Mouse (Mus musculus) liver, embryonic 16.5 days (tissue): Measurements from ENCODE around the gene Rufy3. TPM values are rescaled to one million over a fixed set of nuclear protein-coding genes. Genes with fewer than 3 reads are reported as not detected.
"Not testable (repeated sequence)": the region's sequence is repeated elsewhere in the genome, so short reads cannot be mapped to it uniquely, and the experiment has no call there.

Experiments
- ATAC-seq: fragments of 200-750 bp; cut with Nextera tagmentation; 2 replicates; pipeline ENCODE4 v1.8.0; 2017; ENCODE audit warnings: low read depth, mild to moderate bottlenecking, moderate number of reproducible peaks, moderate library complexity
- H3K27ac ChIP-seq: fragments of 300-500 bp; sonication (generic); 2 replicates; pipeline ENCODE4 v1.5.1; 2014; ENCODE audit warnings: mild to moderate bottlenecking, low read length
- H3K27me3 ChIP-seq: fragments of 300-500 bp; sonication (generic); 2 replicates; pipeline ENCODE4 v1.6.1; 2014; ENCODE audit warnings: low read depth, low read length, mixed read lengths; ENCODE audit not compliant: control insufficient read depth, insufficient read depth
- H3K36me3 ChIP-seq: fragments of 300-500 bp; sonication (generic); 2 replicates; pipeline ENCODE4 v1.6.1; 2014; ENCODE audit warnings: mild to moderate bottlenecking; ENCODE audit not compliant: control insufficient read depth, insufficient read depth
- H3K4me1 ChIP-seq: fragments of 300-500 bp; sonication (generic); 2 replicates; pipeline ENCODE4 v1.6.1; 2014; ENCODE audit warnings: low read depth, low read length, mixed read lengths; ENCODE audit not compliant: control insufficient read depth
- H3K4me2 ChIP-seq: fragments of 300-500 bp; sonication (generic); 2 replicates; pipeline ENCODE4 v1.6.1; 2014; ENCODE audit warnings: low read depth, low read length, mixed read lengths
- H3K4me3 ChIP-seq: fragments of 300-500 bp; sonication (generic); 2 replicates; pipeline ENCODE4 v1.5.1; 2014; ENCODE audit warnings: low read depth, mild to moderate bottlenecking, low read length
- H3K9ac ChIP-seq: fragments of 300-500 bp; sonication (generic); 2 replicates; pipeline ENCODE4 v1.6.1; 2014; ENCODE audit warnings: low read depth, low read length
- H3K9me3 ChIP-seq: fragments of 300-500 bp; sonication (generic); replicated peaks from 2 replicates; pipeline ENCODE4 v1.6.1; 2016; ENCODE audit warnings: low read length; ENCODE audit not compliant: control insufficient read depth
- WGBS: fragments of 180-500 bp; shearing (Covaris S2); extraction: QIAGEN DNeasy Blood & Tissue Kit; methylation state at CpG from one replicate; pipeline ENCODE4 v1.1.7; 2014; ENCODE audit not compliant: insufficient replicate concordance; 5-methylcytosine and 5-hydroxymethylcytosine counted together
- polyA plus RNA-seq: library from polyadenylated mRNA; unstranded; fragments of >200 nt; fragmentation: Nextera tagmentation; extraction: Ambion mirVana; gene quantifications from 2 replicates; pipeline ENCODE4 v1.2.1, GENCODE M21; 2015

Gene Rufy3
- 4.7 and 5.1 TPM in 2 replicates for polyA plus RNA-seq

DNA sequence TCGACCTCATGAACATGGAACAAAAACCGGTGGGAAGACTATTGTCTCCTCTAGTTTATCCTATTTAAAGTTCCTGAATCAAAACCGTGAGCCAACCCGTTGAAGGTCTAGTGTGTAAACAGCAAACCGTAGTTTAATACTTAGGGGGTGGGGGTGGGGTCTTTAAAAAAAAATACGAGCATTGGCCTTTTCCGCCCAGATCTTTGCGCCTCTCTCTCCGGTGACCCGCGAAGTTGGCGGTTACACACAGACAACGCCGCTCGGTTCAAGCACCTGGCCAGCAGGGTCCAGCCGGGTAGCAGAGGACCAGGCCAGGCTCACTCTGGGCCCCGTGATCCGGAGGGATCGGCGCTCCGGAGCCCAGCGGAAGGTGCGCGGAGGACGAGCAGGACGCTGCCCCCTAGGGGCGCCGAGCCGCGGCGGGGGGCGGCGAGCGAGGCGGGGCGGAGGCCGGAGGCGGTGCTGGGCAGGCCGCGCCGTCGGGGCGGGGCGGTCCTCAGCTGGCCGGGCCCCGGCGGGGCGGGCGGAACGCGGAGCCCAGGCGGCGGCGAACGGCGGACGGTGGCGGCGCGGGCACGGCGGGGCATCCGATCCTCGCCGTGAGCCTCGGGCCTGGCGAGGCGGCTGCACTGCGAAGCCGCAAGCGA lies at the start of gene Rufy3:
TSS of gene Rufy3 (plus strand) at position 540 of the 647 bp plus-strand sequence.
- H3K9ac ChIP-seq = peak within 1 kb of the TSS; percentile 69
- no peaks in the 10 kb centered on the region for H3K36me3 ChIP-seq
- H3K9me3 ChIP-seq = no peaks in the 10 kb centered on the region
- H3K4me2 ChIP-seq = peak within 1 kb of the TSS; percentile 93
- H3K4me1 ChIP-seq = peaks cover 11% of the 10 kb centered on the region
- peak; percentile 93 for ATAC-seq
- H3K27me3 ChIP-seq = peaks cover 7% of the 10 kb centered on the region
- under 1% methylated on average over 60 of the region's 71 CpGs for WGBS
- peak within 1 kb of the TSS; percentile 85 for H3K27ac ChIP-seq
- H3K4me3 ChIP-seq = peak within 1 kb of the TSS; percentile 73

- Histone ChIP-seq H3K4me1 (no peaks in the 10 kb centered on the region), H3K4me3 (no peak overlapping the region), H3K27ac (no peak overlapping the region), H3K36me3 (no peaks in the 10 kb centered on the region), H3K27me3 (no peaks in the 10 kb centered on the region), H3K9me3 (no peaks in the 10 kb centered on the region), H3K4me2 (no peak overlapping the region), H3K9ac (no peak overlapping the region)
- 5% methylated on average over 2 of the region's 2 CpGs for WGBS
- no peak for ATAC-seq
Measured at GRCm38 (mm10) chr5:88519232-88519631, 45.6 kb upstream of the Rufy3 start.

DNA sequence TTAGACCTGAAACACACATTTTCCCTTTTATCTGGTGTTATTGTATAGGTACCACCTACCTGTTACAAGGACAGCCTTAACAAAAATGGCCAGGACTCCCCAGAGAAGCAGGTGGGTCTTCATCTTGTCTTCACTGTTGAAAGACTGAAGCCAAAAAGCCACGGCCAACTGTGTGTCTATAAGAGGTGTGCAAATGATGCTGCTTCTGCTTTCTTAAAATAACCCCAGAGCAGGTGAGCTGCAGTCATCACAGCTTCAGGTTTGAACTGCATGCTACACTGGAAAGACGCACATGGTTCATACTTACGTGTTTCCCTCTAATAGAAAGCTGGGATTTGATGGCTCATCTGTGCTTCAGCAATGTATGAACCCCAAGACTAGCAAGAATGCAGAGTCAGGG lies 37.2 kb upstream of the Rufy3 start, which contains the start of gene Jchain:
TSS of gene Jchain (minus strand) at position 235 of the 400 bp plus-strand sequence.
- H3K9me3 ChIP-seq = no peaks in the 10 kb centered on the region
- no peak within 1 kb of the TSS for H3K9ac ChIP-seq
- no peaks in the 10 kb centered on the region for H3K27me3 ChIP-seq
- H3K27ac ChIP-seq = no peak within 1 kb of the TSS
- no peak within 1 kb of the TSS for H3K4me3 ChIP-seq
- H3K4me1 ChIP-seq = no peaks in the 10 kb centered on the region
- no peak for ATAC-seq
- no peaks in the 10 kb centered on the region for H3K36me3 ChIP-seq
- no peak within 1 kb of the TSS for H3K4me2 ChIP-seq
- WGBS = 63% methylated on average over 3 of the region's 3 CpGs

DNA sequence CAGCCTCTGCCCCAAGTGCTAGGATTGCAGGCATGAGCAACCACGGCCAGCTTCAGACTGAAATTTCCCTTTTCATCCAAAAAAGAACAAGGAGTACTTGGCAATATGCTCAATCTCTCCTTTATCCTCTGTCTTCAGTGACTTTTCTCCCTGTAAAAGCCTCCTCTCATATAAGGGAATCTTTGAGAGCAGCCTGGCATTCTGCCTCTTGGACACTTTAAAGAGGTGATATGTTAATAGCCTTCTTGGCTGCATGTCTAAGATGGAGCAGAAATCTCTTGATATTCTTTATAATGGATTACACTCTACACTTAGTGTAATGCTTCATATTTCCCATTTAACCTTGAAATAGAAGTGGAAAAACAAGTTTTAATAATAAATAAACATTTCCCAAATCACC lies 33.9 kb upstream of the Rufy3 start:
- no peaks in the 10 kb centered on the region for H3K9me3 ChIP-seq
- no peaks in the 10 kb centered on the region for H3K27me3 ChIP-seq
- no peaks in the 10 kb centered on the region for H3K4me1 ChIP-seq
- ATAC-seq = no peak
- H3K36me3 ChIP-seq = no peaks in the 10 kb centered on the region
- H3K4me3 ChIP-seq = no peak overlapping the region
- no peak overlapping the region for H3K9ac ChIP-seq
- H3K27ac ChIP-seq = no peak overlapping the region
- no peak overlapping the region for H3K4me2 ChIP-seq
- WGBS = 22% methylated on average over 1 of the region's 1 CpGs

GRCm38 (mm10) chr5:88534697-88535096 lies 30.1 kb upstream of the Rufy3 start:
- H3K4me3 ChIP-seq = no peak overlapping the region
- no peak for ATAC-seq
- no peak overlapping the region for H3K9ac ChIP-seq
- no peaks in the 10 kb centered on the region for H3K4me1 ChIP-seq
- H3K4me2 ChIP-seq = no peak overlapping the region
- no peak overlapping the region for H3K27ac ChIP-seq
- no peaks in the 10 kb centered on the region for H3K27me3 ChIP-seq
- WGBS = 52% methylated on average over 3 of the region's 3 CpGs
- H3K36me3 ChIP-seq = no peaks in the 10 kb centered on the region
- H3K9me3 ChIP-seq = no peaks in the 10 kb centered on the region

GRCm38 (mm10) chr5:88540845-88541244 lies 24.0 kb upstream of the Rufy3 start:
- H3K4me3 ChIP-seq = no peak overlapping the region
- no peak for ATAC-seq
- H3K27ac ChIP-seq = no peak overlapping the region

DNA sequence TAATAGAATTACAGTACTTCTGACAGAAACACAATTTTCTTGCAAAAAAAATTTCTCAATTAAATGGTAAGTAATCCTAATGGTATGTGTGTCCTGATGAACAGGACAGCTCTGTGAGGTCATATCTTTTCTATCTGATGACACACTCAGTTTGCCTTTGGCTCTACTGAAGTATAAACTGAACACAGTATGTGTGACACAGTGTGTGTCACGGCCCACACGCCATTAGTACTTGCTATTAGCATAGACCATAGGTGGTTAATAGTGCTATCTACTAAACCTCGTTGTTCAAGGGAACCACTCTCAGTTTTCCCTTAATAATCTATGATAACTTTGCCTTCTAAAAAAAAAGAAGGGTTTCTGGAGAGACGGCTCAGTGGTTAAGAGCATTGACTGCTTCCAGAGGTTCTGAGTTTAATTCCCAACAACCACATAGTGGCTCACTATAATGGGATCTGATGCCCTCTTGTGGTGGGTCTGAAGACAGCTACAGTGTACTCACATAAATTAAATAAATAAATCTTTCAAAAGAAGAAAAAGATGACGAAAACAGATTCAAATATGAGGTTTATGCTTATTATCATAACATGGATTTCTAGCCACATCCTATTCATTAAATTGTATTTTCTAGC lies 22.1 kb upstream of the Rufy3 start:
- 54% methylated on average over 5 of the region's 5 CpGs for WGBS
- H3K9ac ChIP-seq = no peak overlapping the region
- ATAC-seq = no peak

More at GRCm38 (mm10) chr5:88540845-88541244, 24.0 kb upstream of the Rufy3 start:
- no peaks in the 10 kb centered on the region for H3K36me3 ChIP-seq
- no peak overlapping the region for H3K4me2 ChIP-seq
- H3K27me3 ChIP-seq = no peaks in the 10 kb centered on the region
- H3K9ac ChIP-seq = no peak overlapping the region
- H3K9me3 ChIP-seq = no peaks in the 10 kb centered on the region
- no peaks in the 10 kb centered on the region for H3K4me1 ChIP-seq

DNA sequence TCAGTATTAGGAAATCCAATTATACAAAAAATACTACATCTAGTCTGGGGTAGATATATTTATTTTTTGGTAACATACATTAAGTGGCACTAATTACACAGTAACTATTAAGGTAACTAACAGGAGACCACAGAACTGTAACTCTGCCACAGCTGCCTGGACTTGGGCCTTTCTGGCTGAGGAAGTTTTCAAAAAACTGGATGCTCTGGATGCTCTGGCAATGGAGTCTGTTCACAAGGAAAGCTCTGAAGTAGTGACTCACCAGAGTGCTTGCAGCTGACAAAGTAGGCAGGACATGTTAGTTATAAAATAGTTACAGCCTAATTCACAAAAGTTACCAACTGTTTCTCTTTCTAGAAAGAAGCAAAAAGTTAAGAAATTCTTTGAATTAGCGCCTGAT lies 20.4 kb upstream of the Rufy3 start:
- H3K36me3 ChIP-seq, H3K27me3 ChIP-seq, H3K9me3 ChIP-seq, H3K4me3 ChIP-seq, H3K4me1 ChIP-seq, H3K27ac ChIP-seq, ATAC-seq, H3K9ac ChIP-seq, H3K4me2 ChIP-seq: not testable (repeated sequence)
- 79% methylated on average over 1 of the region's 1 CpGs for WGBS

More for the DNA sequence above, 22.1 kb upstream of the Rufy3 start:
- Histone ChIP-seq H3K4me3 (no peak overlapping the region), H3K9me3 (no peaks in the 10 kb centered on the region), H3K36me3 (no peaks in the 10 kb centered on the region), H3K4me2 (no peak overlapping the region), H3K27ac (no peak overlapping the region), H3K27me3 (no peaks in the 10 kb centered on the region), H3K4me1 (no peaks in the 10 kb centered on the region)

DNA sequence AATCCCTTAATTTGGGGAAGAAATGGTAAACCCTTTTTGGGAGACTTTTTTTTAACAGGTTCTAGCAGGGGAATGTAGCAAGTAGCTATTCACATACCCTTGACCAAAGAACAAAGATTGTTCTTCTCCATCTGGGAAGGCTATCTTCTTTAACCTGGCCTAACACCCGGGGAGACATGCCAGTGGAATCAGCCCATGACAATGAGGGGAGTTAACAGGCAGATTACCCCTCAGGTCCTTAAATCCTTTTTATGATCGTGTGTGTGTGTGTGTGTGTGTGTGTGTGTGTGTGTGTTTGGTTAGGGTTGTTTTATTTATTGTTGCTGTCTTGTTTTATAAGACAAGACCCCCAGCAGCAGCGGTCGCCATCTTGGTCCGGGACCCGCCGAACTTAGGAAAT lies 19.3 kb upstream of the Rufy3 start:
- Histone ChIP-seq H3K36me3 (no peaks in the 10 kb centered on the region), H3K4me3 (no peak overlapping the region), H3K9me3 (no peaks in the 10 kb centered on the region), H3K27me3 (no peaks in the 10 kb centered on the region), H3K27ac (no peak overlapping the region), H3K4me2 (no peak overlapping the region), H3K9ac (no peak overlapping the region), H3K4me1 (no peaks in the 10 kb centered on the region)
- WGBS = 72% methylated on average over 7 of the region's 7 CpGs
- no peak for ATAC-seq
